Mouse (Mus musculus) kidney, embryonic 16.5 days (tissue): ENCODE data around the gene Sowahb. TPM values are rescaled to one million over a fixed set of nuclear protein-coding genes. Genes with fewer than 3 reads are reported as not detected.
"Not testable (repeated sequence)": the region's sequence is repeated elsewhere in the genome, so short reads cannot be mapped to it uniquely, and the experiment has no call there.

Experiments
- ATAC-seq: fragments of 200-750 bp; cut with Nextera tagmentation; 2 replicates; pipeline ENCODE4 v1.8.0; 2017; ENCODE audit warnings: moderate TSS enrichment; ENCODE audit not compliant: low FRiP score, low TSS enrichment
- H3K27ac ChIP-seq: fragments of 300-500 bp; sonication (generic); 2 replicates; pipeline ENCODE4 v1.5.1; 2014; ENCODE audit warnings: low read length
- H3K27me3 ChIP-seq: fragments of 300-500 bp; sonication (generic); 2 replicates; pipeline ENCODE4 v1.6.1; 2014; ENCODE audit warnings: low read length, control low read depth, mixed read lengths; ENCODE audit not compliant: insufficient read depth
- H3K36me3 ChIP-seq: fragments of 300-500 bp; sonication (generic); 2 replicates; pipeline ENCODE4 v1.6.1; 2014; ENCODE audit warnings: low read length, control low read depth, mixed read lengths; ENCODE audit not compliant: insufficient read depth
- H3K4me1 ChIP-seq: fragments of 300-500 bp; sonication (generic); 2 replicates; pipeline ENCODE4 v1.6.1; 2014; ENCODE audit warnings: low read length, control low read depth, mixed read lengths; ENCODE audit not compliant: insufficient read depth
- H3K4me2 ChIP-seq: fragments of 300-500 bp; sonication (generic); replicated peaks from 2 replicates; pipeline ENCODE4 v1.6.1; 2014; ENCODE audit warnings: low read depth, low read length
- H3K4me3 ChIP-seq: fragments of 300-500 bp; sonication (generic); 2 replicates; pipeline ENCODE4 v1.5.1; 2014; ENCODE audit warnings: mild to moderate bottlenecking, low read length
- H3K9ac ChIP-seq: fragments of 300-500 bp; sonication (generic); replicated peaks from 2 replicates; pipeline ENCODE4 v1.6.1; 2014; ENCODE audit warnings: low read length
- H3K9me3 ChIP-seq: fragments of 300-500 bp; sonication (generic); 2 replicates; pipeline ENCODE4 v1.6.1; 2016; ENCODE audit warnings: low read length, control low read depth
- WGBS: fragments of 180-500 bp; shearing (Covaris S2); extraction: QIAGEN DNeasy Blood & Tissue Kit; methylation state at CpG from one replicate; pipeline ENCODE4 v1.1.7; 2014; 5-methylcytosine and 5-hydroxymethylcytosine counted together
- polyA plus RNA-seq: library from polyadenylated mRNA; unstranded; fragments of >200 nt; fragmentation: Nextera tagmentation; extraction: Ambion mirVana; gene quantifications from 2 replicates; pipeline ENCODE4 v1.2.1, GENCODE M21; 2015

Gene Sowahb
- polyA plus RNA-seq, 1 experiment from 2014 or later = 1.4 TPM

GRCm38 (mm10) chr5:93030869-93031268 is 14.0 kb downstream of the Sowahb start:
- no peak overlapping the region for H3K9ac ChIP-seq
- no peak for ATAC-seq
- H3K27ac ChIP-seq = no peak overlapping the region
- H3K36me3 ChIP-seq = no peaks in the 10 kb centered on the region
- H3K4me1 ChIP-seq = peaks cover 12% of the 10 kb centered on the region
- no peak overlapping the region for H3K4me2 ChIP-seq
- H3K9me3 ChIP-seq = no peaks in the 10 kb centered on the region
- H3K27me3 ChIP-seq = no peaks in the 10 kb centered on the region
- no peak overlapping the region for H3K4me3 ChIP-seq
- 66% methylated on average over 3 of the region's 3 CpGs for WGBS

- Histone ChIP-seq H3K4me1 (peaks cover 15% of the 10 kb centered on the region), H3K4me3 (no peak overlapping the region), H3K9me3 (no peaks in the 10 kb centered on the region), H3K27me3 (no peaks in the 10 kb centered on the region), H3K36me3 (no peaks in the 10 kb centered on the region), H3K27ac (no peak overlapping the region), H3K9ac (no peak overlapping the region), H3K4me2 (no peak overlapping the region)
- WGBS = 80% methylated on average over 5 of the region's 5 CpGs
- no peak for ATAC-seq
Measured at GRCm38 (mm10) chr5:93030411-93030810, 14.4 kb downstream of the Sowahb start.

GRCm38 (mm10) chr5:93027120-93027675 is 17.6 kb downstream of the Sowahb start:
- Histone ChIP-seq H3K4me2 (no peak overlapping the region), H3K4me3 (no peak overlapping the region), H3K9ac (no peak overlapping the region), H3K27ac (peak overlapping the region; percentile 53), H3K27me3 (no peaks in the 10 kb centered on the region), H3K4me1 (peaks cover 32% of the 10 kb centered on the region), H3K9me3 (no peaks in the 10 kb centered on the region), H3K36me3 (no peaks in the 10 kb centered on the region)
- no peak for ATAC-seq
- 38% methylated on average over 9 of the region's 9 CpGs for WGBS

- H3K9me3 ChIP-seq = no peaks in the 10 kb centered on the region
- no peak overlapping the region for H3K9ac ChIP-seq
- no peak overlapping the region for H3K4me3 ChIP-seq
- no peaks in the 10 kb centered on the region for H3K36me3 ChIP-seq
- ATAC-seq = peak; percentile 43
- no peak overlapping the region for H3K4me2 ChIP-seq
- peaks cover 34% of the 10 kb centered on the region for H3K4me1 ChIP-seq
- no peaks in the 10 kb centered on the region for H3K27me3 ChIP-seq
- 20% methylated on average over 4 of the region's 4 CpGs for WGBS
- peak overlapping the region; percentile 61 for H3K27ac ChIP-seq
Measured at GRCm38 (mm10) chr5:93026437-93027119, 18.2 kb downstream of the Sowahb start.

GRCm38 (mm10) chr5:93024754-93025280 is 20.0 kb downstream of the Sowahb start:
- ATAC-seq = peak; percentile 22; the same call in 1 of the 2 replicates
- H3K9ac ChIP-seq = no peak overlapping the region
- H3K4me2 ChIP-seq = no peak overlapping the region
- H3K9me3 ChIP-seq = no peaks in the 10 kb centered on the region
- H3K27ac ChIP-seq = peak overlapping the region; percentile 44; the same call in 1 of the 2 replicates
- 15% methylated on average over 7 of the region's 7 CpGs for WGBS
- H3K36me3 ChIP-seq = no peaks in the 10 kb centered on the region
- no peak overlapping the region for H3K4me3 ChIP-seq
- peaks cover 34% of the 10 kb centered on the region for H3K4me1 ChIP-seq
- no peaks in the 10 kb centered on the region for H3K27me3 ChIP-seq

GRCm38 (mm10) chr5:93022126-93022797 is 22.6 kb downstream of the Sowahb start:
- H3K36me3 ChIP-seq = no peaks in the 10 kb centered on the region
- 71% methylated on average over 7 of the region's 7 CpGs for WGBS

GRCm38 (mm10) chr5:93020024-93020666 is 24.7 kb downstream of the Sowahb start:
- Histone ChIP-seq H3K9me3 (no peaks in the 10 kb centered on the region), H3K4me3 (no peak overlapping the region), H3K27ac (no peak overlapping the region), H3K4me2 (no peak overlapping the region), H3K36me3 (no peaks in the 10 kb centered on the region), H3K27me3 (no peaks in the 10 kb centered on the region), H3K4me1 (peaks cover 16% of the 10 kb centered on the region), H3K9ac (no peak overlapping the region)
- whole genome bisulfite sequencing = 53% methylated on average over 6 of the region's 6 CpGs
- ATAC-seq = 0 out of 2 replicates have a peak, but pooled peaks have one; percentile 18

More at GRCm38 (mm10) chr5:93022126-93022797, 22.6 kb downstream of the Sowahb start:
- ATAC-seq = no peak
- no peak overlapping the region for H3K9ac ChIP-seq
- H3K9me3 ChIP-seq = no peaks in the 10 kb centered on the region
- H3K4me1 ChIP-seq = peaks cover 34% of the 10 kb centered on the region
- no peak overlapping the region for H3K4me2 ChIP-seq
- H3K4me3 ChIP-seq = no peak overlapping the region
- H3K27ac ChIP-seq = no peak overlapping the region
- no peaks in the 10 kb centered on the region for H3K27me3 ChIP-seq

- not testable (repeated sequence) for H3K27me3 ChIP-seq, H3K4me3 ChIP-seq, H3K4me2 ChIP-seq, H3K9me3 ChIP-seq, ATAC-seq, H3K36me3 ChIP-seq, H3K27ac ChIP-seq, H3K4me1 ChIP-seq, H3K9ac ChIP-seq
- WGBS = 94% methylated on average over 10 of the region's 10 CpGs
Measured at GRCm38 (mm10) chr5:93019207-93019606, 25.6 kb downstream of the Sowahb start.

GRCm38 (mm10) chr5:93017678-93018077 is 27.1 kb downstream of the Sowahb start:
- H3K27ac ChIP-seq = no peak overlapping the region
- H3K36me3 ChIP-seq = no peaks in the 10 kb centered on the region
- no peak overlapping the region for H3K9ac ChIP-seq
- no peak for ATAC-seq
- H3K9me3 ChIP-seq = no peaks in the 10 kb centered on the region
- no peaks in the 10 kb centered on the region for H3K27me3 ChIP-seq
- 54% methylated on average over 3 of the region's 3 CpGs for WGBS
- H3K4me1 ChIP-seq = peaks cover 5% of the 10 kb centered on the region; the same call in 1 of the 2 replicates
- no peak overlapping the region for H3K4me2 ChIP-seq
- H3K4me3 ChIP-seq = no peak overlapping the region
